Mouse (Mus musculus) heart, postnatal 14 days (tissue): Measurements from ENCODE around the gene AI661453. TPM values are rescaled to one million over a fixed set of nuclear protein-coding genes. Genes with fewer than 3 reads are reported as not detected.

ENCODE experiments used
- DNase-seq, 2 experiments: peaks; one replicate each; pipeline ENCODE4 v3.0.0; 2021 to 2022
- intact Hi-C: fragments of 180-260 bp; cut with DNase I; formaldehyde crosslinking; loops from one replicate; pipeline ENCODE4 v1.15.1; 2025
- total RNA-seq, 2 experiments: library from RNA; stranded (reverse); gene quantifications; 2 replicates each; pipeline ENCODE4 v1.2.3; 2021

AI661453 gene
- total RNA-seq, 2 experiments from 2014 or later, result 1.8 to 2.1 TPM

- no peak for DNase-seq
- intact Hi-C loops, result no loop called here
Measured at GRCm38 (mm10) chr17:47464248-47464965, 28.0 kb downstream of the AI661453 start.

DNA sequence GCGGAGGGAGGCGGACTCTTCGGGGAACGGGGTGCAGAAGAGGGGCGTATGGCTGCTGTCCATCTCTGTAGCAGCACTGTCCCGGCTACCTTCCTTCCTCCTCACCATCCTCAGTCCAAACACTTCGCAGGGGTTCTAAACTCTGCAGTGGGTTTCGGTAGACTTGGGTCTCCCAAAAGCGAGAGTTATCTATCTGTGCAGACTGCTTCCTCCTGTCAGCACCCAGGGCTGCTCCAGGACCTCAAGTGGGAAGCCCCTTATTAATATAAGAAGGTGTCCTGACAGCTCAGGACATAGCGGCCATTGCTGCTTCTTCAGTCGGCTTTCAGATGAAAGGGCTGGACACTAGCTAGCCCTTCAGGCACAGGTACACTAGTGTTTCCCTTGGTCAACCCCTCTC, 28.6 kb downstream of the AI661453 start:
- intact Hi-C loops, result no loop called here

GRCm38 (mm10) chr17:47466284-47466683, 29.9 kb downstream of the AI661453 start:
- intact Hi-C loops, result no loop called here
- no peak for DNase-seq

More for the DNA sequence above, 28.6 kb downstream of the AI661453 start:
- DNase-seq, result no peak

DNA sequence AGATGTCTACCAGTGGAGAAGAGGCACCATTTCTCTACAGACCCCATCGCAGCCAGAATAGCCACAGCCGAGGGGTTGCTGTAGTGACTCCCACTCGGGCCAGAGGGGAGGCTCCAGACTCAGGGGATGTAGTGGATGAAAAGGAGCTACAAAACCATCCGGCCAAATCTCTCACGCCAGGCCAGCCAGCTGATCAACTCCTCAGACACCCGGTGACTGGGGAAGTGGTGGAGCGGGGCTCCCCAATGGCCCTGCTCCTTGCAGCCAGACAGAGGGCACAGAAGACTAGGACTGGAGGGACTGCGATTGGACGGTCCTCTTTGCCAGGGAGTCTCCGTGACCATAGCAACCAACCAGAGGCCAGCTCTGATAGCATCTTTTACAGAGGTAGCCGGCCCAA, 31.2 kb downstream of the AI661453 start:
- DNase-seq, result no peak
- intact Hi-C loops, result no loop called here

- intact Hi-C loops, result no loop called here
Measured at GRCm38 (mm10) chr17:47468063-47468462, 31.6 kb downstream of the AI661453 start.

DNA sequence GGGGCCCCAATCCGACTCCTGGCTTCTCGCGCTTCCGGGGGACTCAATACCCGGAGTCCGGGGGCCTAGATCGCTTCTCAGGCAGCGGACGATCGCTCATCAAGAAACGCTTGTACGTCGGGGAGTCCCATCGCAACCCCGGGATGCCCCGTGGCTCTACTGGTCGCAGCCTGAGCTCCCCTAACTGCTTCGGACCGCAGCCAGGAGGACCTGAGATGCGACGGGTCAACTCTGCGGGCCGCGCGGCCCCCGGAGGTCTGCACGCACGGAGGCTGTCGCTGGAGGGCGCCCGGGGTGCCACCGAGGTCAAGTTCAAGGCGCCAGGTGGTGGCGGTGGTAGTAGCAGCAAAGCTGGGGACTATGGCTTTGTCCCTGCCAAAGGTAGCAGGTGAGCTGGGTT, 32.1 kb downstream of the AI661453 start:
- DNase-seq, result peak; percentile 40 to 44
- intact Hi-C loops, result no loop called here

More at GRCm38 (mm10) chr17:47468063-47468462, 31.6 kb downstream of the AI661453 start:
- DNase-seq, result peak in 1 of 2 experiments; percentile 20

GRCm38 (mm10) chr17:47469642-47470041, 33.2 kb downstream of the AI661453 start:
- no peak for DNase-seq
- intact Hi-C loops, result loop anchor here (5.0 kb wide), 1 partner anchor 218 kb away; the partner anchor contains the start of genes Frs3 and Tomm6

DNA sequence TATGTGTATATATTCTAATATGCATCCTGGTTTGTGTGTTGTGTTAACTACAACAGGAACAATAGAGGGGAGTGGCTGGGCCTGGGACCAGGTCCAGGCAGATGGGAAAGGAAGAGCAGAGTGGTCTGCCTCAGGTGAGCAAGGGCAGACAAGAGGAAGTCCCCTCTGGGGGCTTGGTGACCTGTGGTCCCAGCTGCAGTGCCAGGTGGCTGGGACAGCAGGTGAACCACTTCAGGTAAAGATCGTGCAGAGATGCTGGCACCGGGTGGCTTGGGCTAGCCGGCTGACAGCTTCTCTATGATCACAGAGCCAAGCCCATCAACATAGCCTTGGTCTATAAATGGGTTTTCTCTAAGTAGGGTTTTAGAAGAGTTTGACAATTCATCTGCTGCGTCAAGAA, 33.7 kb downstream of the AI661453 start:
- DNase-seq, result no peak
- intact Hi-C loops, result loop anchor here (5.0 kb wide), 1 partner anchor 217 kb away; the partner anchor contains the start of genes Frs3 and Tomm6

DNA sequence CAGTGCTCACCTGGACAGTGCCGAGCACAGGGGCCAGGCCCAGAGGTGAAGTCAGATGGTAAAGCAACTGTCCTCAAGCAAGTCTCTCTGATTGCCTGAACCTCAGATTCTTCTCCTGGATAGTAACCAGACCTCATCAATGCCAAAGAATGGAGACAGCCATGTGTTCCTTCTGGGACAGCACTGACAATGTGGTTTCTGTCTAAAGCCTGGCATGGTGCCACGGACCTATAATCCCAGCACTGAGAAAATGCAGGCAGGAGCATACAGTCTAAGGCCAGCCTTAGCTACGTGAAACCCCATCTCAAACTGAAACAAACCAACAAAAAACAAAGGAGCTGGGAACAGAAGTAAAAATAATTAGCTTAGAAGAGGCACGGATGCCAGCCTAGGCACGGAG, 34.3 kb downstream of the AI661453 start:
- peak; percentile 36 to 40 for DNase-seq
- intact Hi-C loops, result loop anchor here (5.0 kb wide), 1 partner anchor 217 kb away; the partner anchor contains the start of genes Frs3 and Tomm6

DNA sequence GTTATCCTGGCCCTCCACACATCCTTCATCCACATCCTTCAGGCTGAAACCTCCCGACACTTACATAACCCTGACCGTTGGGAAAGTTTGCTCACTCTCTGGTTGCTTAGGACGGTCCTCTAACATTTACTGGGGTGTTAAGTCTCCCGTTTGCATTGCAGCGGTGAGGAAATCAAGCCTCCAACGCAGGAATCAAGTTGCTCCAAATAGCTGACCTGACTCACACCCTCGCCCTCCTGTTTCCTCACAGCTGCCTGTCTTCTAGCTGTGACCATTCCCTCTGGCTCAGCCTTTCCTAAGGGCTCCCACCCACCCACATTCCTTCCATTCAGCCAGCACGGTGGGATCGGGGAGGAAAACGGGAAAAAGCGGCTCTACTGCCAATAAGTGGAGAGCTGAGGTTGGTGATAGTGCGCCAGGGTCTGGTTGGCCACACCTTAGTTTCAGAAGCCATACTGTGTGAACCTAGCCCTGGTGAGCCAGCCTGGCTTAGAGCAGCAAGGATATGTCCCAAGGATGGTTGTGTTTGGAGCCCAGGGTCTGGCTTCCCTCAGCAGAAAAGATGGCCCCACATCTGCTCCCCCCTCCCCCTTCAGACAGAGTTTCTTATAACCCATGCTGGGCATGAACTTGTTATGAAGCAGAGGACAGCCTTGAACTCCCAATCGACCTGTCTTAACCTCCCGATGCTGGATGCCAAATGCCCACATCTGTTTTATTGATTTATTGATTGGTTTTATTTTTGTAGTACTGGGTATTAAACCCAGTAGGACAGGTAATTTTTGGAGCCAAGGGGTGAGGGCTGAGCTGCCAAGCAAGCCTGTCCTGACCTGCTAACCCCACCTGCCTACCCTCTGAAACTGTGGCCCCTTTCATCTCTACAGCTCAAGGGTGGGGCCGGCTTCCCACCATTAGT, 36.3 kb downstream of the AI661453 start:
- no peak for DNase-seq

GRCm38 (mm10) chr17:47473434-47473974, 37.1 kb downstream of the AI661453 start:
- intact Hi-C loops, result loop anchor here (5.0 kb wide), 1 partner anchor 214 kb away; the partner anchor contains the start of genes Frs3 and Tomm6
- DNase-seq, result peak; percentile 70 to 76

More for the DNA sequence above, 36.3 kb downstream of the AI661453 start:
- intact Hi-C loops, result loop anchor here (5.0 kb wide), 1 partner anchor 215 kb away; the partner anchor contains the start of genes Frs3 and Tomm6

GRCm38 (mm10) chr17:47474250-47474649, 37.8 kb downstream of the AI661453 start:
- no peak for DNase-seq
- intact Hi-C loops, result loop anchor here (5.0 kb wide), 1 partner anchor 213 kb away; the partner anchor contains the start of genes Frs3 and Tomm6

DNA sequence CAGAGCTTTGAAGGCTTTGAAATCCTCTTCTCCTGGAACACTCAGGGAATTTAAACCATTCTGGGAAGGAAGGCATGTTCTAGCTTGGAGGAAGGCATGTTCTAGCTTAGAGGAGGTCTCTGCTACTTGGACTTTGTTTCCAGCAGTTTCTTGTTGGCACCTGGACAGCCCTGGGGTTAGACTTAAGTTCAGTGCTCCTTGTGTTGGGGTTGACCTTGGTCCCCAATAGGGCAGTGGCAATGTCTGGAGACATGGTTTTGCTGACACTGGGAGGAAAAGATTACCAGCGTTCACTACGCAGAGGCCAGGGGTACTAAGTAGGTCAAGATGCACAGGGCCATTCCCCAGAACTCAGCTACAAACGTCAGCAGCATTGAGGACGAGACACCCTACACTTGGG, 38.8 kb downstream of the AI661453 start:
- no peak for DNase-seq
- intact Hi-C loops, result no loop called here

DNA sequence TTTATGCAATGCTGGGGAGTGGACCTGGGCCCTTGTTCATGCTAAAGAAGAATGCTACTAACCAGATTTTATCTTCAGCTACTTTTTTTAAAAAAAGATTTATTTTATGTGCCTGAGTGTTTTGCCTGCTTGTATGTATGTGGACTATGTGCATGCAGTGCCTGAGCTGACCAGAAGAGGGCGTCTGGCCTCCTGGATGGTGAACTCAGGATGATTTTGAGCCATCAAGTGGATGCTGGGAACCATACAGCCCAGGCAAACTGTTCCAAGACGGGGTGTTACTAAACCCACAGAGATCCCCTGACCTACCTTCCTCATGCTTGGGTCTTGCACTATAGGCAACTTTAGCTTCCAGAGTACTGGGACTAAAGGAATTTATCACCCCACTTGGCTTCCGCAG, 39.3 kb downstream of the AI661453 start:
- intact Hi-C loops, result no loop called here
- DNase-seq, result no peak

- intact Hi-C loops, result loop anchor here (5.0 kb wide), 2 partner anchors 93 to 108 kb away; partner anchors contain the start of gene Guca1b
- DNase-seq, result no peak
Measured at GRCm38 (mm10) chr17:47479887-47480286, 43.5 kb downstream of the AI661453 start.

DNA sequence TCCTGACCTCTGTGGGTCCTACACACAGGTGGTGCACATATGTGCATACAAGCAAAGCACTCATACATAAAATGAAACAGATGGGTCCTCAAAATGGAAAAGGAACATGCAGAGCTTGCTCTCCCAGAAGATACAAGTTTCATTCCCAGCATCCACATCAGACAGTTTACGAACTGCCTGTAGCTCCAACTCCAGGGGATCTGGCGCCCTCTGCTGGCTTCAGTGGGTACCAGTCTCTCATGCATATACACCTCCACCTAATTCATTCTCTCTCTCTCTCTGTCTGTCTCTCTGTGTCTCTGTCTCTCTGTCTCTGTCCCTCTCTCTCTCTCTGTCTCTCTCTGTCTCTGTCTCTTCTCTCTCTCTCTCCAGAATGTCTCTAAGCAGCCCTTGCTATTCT, 46.0 kb downstream of the AI661453 start:
- intact Hi-C loops, result loop anchor here (2.0 to 5.0 kb wide), 3 partner anchors 74 to 110 kb away; partner anchors contain the start of gene Guca1b
- DNase-seq, result peak; percentile 73 to 81

DNA sequence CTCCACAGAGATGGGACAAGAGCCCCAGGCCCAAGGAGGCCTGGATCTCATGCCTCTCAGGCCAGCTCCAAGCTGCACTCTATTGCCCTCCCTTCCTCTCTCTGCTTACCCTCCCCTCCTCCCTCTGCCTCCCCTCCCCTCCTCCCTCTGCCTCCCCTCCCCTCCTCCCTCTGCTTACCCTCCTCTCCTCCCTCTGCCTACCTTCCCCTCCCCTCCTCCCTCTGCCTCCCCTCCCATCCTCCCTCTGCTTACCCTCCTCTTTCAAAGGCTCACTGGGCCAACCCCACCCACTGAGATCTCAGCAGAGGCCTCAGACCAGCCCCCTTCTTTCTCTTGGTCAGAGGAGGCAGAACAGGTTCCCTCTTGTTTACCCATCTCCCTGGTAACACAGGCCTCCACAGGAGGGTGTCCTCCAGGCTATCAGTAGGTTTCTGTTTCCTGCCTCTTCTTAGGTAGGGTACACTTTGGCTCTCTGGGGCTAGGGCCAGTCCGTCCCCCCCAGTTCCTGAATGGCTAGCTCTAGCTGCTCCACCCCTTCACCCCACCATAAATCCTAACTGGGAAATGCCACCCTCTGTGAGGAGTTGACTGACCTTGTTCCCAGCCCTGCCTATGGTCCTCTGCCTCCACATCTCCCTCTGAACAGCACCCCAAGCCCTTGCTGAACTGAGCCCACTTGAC, 48.0 kb downstream of the AI661453 start:
- intact Hi-C loops, result loop anchor here (5.0 kb wide), 2 partner anchors 97 to 112 kb away; partner anchors contain the start of gene Guca1b
- DNase-seq, result no peak

GRCm38 (mm10) chr17:47484993-47485392, 48.6 kb downstream of the AI661453 start:
- DNase-seq, result no peak
- intact Hi-C loops, result loop anchor here (5.0 kb wide), 2 partner anchors 98 to 113 kb away; partner anchors contain the start of gene Guca1b

- intact Hi-C loops, result no loop called here
- no peak for DNase-seq
Measured at GRCm38 (mm10) chr17:47485791-47486190, 49.4 kb downstream of the AI661453 start.

GRCm38 (mm10) chr17:47490791-47491190, 54.4 kb downstream of the AI661453 start:
- no peak for DNase-seq
- intact Hi-C loops, result no loop called here
